Mouse (Mus musculus) ES-Bruce4 (cell line): ENCODE data around the gene Iars2.

ENCODE experiments used
- CTCF ChIP-seq: IDR thresholded peaks from one replicate; pipeline ENCODE4 v1.8.1; 2011; ENCODE audit warnings: low read depth, low read length
- EP300 ChIP-seq: IDR thresholded peaks from 2 replicates; pipeline ENCODE4 v1.6.1; 2011; ENCODE audit warnings: low read depth, low read length; ENCODE audit not compliant: insufficient read depth
- POLR2A ChIP-seq: IDR thresholded peaks from one replicate; pipeline ENCODE4 v1.8.1; 2011; ENCODE audit warnings: low read length; ENCODE audit not compliant: insufficient read depth

GRCm38 (mm10) chr1:185311949-185312348 lies 17.2 kb downstream of the Iars2 start:
- TF ChIP-seq POLR2A (no peak), CTCF (no peak), EP300 (no peak)
